Mouse (Mus musculus) liver, embryonic 12.5 days (tissue): ENCODE measurements at regions not wholly inside any gene's neighbourhood (a gene's known extent, or its start where the extent isn't known, plus 50 kb on each side); places are given as distances from the start of the nearest gene placed in this dataset.

Experiments
- ATAC-seq: fragments of 200-750 bp; cut with Nextera tagmentation; 2 replicates; pipeline ENCODE4 v1.8.0; 2017; ENCODE audit warnings: moderate number of reproducible peaks, mild to moderate bottlenecking, moderate library complexity
- H3K27ac ChIP-seq: fragments of 300-500 bp; sonication (generic); 2 replicates; pipeline ENCODE4 v1.5.1; 2016; ENCODE audit warnings: mild to moderate bottlenecking
- H3K27me3 ChIP-seq: fragments of 300-500 bp; sonication (generic); replicated peaks from 2 replicates; pipeline ENCODE4 v1.6.1; 2016; ENCODE audit warnings: mild to moderate bottlenecking, moderate library complexity
- H3K36me3 ChIP-seq: fragments of 300-500 bp; sonication (generic); 2 replicates; pipeline ENCODE4 v1.6.1; 2016; ENCODE audit warnings: mild to moderate bottlenecking, moderate library complexity
- H3K4me1 ChIP-seq: fragments of 300-500 bp; sonication (generic); 2 replicates; pipeline ENCODE4 v1.6.1; 2016
- H3K4me2 ChIP-seq: fragments of 300-500 bp; sonication (generic); 2 replicates; pipeline ENCODE4 v1.6.1; 2016; ENCODE audit warnings: mild to moderate bottlenecking, moderate library complexity
- H3K4me3 ChIP-seq: fragments of 300-500 bp; sonication (generic); 2 replicates; pipeline ENCODE4 v1.5.1; 2016; ENCODE audit warnings: mild to moderate bottlenecking, moderate library complexity
- H3K9ac ChIP-seq: fragments of 300-500 bp; sonication (generic); 2 replicates; pipeline ENCODE4 v1.6.1; 2016; ENCODE audit warnings: mild to moderate bottlenecking, moderate library complexity
- H3K9me3 ChIP-seq: fragments of 300-500 bp; sonication (generic); replicated peaks from 2 replicates; pipeline ENCODE4 v1.6.1; 2016; ENCODE audit warnings: mild to moderate bottlenecking, moderate library complexity
- WGBS: fragments of 180-500 bp; shearing (Covaris S2); methylation state at CpG from one replicate; pipeline ENCODE4 v1.1.7; 2016; ENCODE audit not compliant: insufficient replicate concordance; 5-methylcytosine and 5-hydroxymethylcytosine counted together

DNA sequence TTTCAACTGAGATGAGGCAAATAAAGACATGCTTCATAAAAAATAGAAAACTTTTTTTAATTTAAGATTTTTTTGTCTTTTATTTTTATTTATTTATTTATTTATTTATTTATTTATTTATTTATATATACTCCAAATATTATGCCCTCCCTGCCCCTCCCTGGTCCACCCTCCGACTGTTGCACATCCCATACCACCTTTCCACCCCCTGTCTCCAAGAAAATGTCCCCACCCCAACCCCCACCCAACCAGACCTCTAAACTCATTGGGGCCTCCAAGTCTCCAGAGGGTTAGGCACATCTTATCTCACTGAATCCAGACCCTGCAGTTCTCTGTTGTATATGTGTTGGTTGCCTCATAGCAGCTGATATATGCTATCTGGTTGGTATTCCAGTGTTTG, 821.2 kb upstream of the Cdh7 start:
- H3K27ac ChIP-seq = no peak overlapping the region
- no peaks in the 10 kb centered on the region for H3K27me3 ChIP-seq
- H3K4me1 ChIP-seq = no peaks in the 10 kb centered on the region
- H3K4me3 ChIP-seq = no peak overlapping the region
- ATAC-seq = peak; percentile 37; the same call in 1 of the 2 replicates
- 56% methylated on average over 1 of the region's 1 CpGs for WGBS
- H3K9ac ChIP-seq = no peak overlapping the region
- no peaks in the 10 kb centered on the region for H3K9me3 ChIP-seq
- H3K4me2 ChIP-seq = no peak overlapping the region
- H3K36me3 ChIP-seq = no peaks in the 10 kb centered on the region

DNA sequence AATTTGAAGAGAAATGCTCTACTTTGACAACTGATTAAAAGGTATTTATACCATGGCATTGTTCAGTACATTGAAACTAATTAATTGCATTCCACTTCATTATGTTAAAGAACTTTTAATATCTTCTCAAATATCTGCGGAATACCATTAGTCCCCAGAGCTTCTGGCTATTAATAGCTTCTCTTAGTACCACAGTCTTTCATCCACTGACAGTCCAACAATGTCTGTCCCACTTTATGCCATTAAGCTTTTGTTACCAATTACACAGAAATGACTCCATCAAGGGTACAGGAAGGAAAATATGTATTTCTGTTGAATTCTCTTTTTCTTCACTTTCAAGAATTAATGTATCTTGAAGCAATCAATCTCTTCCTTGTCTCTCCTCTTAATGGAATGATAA, 811.4 kb upstream of the Cdh7 start:
- H3K4me3 ChIP-seq = no peak overlapping the region
- 63% methylated on average over 1 of the region's 1 CpGs for WGBS

DNA sequence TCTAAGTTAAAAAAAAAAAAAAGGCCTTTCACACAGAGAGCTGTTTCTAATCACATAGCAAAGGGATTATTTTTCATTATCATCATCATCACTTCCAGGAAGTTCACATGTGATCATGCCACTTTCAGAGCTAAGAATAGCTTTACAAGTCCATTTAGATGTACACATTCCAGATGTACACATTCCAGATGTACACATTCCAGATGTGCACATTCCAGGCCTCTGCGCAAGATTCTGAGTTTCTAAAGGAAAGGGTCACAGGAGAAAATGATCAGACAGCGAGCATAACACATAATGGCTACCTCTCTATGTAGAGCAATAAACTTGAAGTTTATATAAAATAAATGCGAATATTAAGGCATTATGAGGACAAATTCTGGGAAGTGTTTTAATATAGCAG, 795.7 kb upstream of the Cdh7 start:
- Histone ChIP-seq H3K4me2 (no peak overlapping the region), H3K27me3 (no peaks in the 10 kb centered on the region), H3K4me3 (no peak overlapping the region), H3K4me1 (no peaks in the 10 kb centered on the region), H3K9ac (no peak overlapping the region), H3K36me3 (no peaks in the 10 kb centered on the region), H3K9me3 (no peaks in the 10 kb centered on the region), H3K27ac (no peak overlapping the region)
- WGBS = 72% methylated on average over 3 of the region's 3 CpGs
- ATAC-seq = no peak

More for the DNA sequence above, 811.4 kb upstream of the Cdh7 start:
- no peaks in the 10 kb centered on the region for H3K36me3 ChIP-seq
- H3K27me3 ChIP-seq = no peaks in the 10 kb centered on the region
- H3K9ac ChIP-seq = no peak overlapping the region
- H3K27ac ChIP-seq = no peak overlapping the region
- no peaks in the 10 kb centered on the region for H3K4me1 ChIP-seq
- no peak for ATAC-seq
- no peak overlapping the region for H3K4me2 ChIP-seq
- H3K9me3 ChIP-seq = no peaks in the 10 kb centered on the region

DNA sequence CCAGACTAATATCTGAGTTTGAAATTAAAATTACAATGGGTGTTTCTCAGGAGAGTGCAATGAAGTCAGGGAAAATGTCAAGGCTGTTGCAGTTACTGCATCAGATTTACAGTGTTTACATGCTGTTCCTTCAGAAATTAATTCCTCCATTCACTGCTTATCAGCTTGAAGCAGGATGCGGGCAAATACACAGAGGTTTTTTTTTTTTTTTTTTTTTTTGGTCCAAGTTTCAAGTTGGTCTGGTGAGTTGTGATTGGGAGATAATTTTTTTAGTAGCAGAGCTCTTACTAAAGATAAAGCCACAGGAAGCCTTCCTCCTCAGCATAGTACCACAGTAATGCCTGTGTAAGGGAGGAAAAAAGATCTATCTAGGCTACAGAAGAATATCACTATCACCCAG, 762.1 kb upstream of the Cdh7 start:
- WGBS = 79% methylated on average over 1 of the region's 1 CpGs
- Histone ChIP-seq H3K9ac (no peak overlapping the region), H3K36me3 (no peaks in the 10 kb centered on the region), H3K9me3 (no peaks in the 10 kb centered on the region), H3K4me3 (no peak overlapping the region), H3K27ac (no peak overlapping the region), H3K27me3 (no peaks in the 10 kb centered on the region), H3K4me1 (no peaks in the 10 kb centered on the region), H3K4me2 (no peak overlapping the region)
- ATAC-seq = no peak

DNA sequence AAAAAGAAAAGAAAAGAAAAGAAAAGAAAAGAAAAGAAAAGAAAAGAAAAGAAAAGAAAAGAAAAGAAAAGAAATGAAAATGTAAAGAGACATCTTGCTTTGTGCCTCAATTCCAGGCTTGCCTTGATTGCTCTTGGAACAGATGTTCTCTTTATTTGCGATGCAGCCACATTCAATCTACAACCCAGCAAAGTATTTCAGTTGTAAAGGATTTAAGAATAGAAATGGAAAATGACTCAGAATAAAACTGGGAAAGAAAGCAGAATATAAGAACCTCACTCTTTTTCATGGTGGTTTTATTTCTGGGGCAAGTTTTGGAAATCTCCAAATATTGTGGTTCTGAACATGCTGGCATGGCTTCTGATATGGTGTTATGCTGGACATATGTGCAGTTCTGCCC, 758.7 kb upstream of the Cdh7 start:
- Histone ChIP-seq H3K4me1 (no peaks in the 10 kb centered on the region), H3K9me3 (no peaks in the 10 kb centered on the region), H3K27me3 (no peaks in the 10 kb centered on the region), H3K36me3 (no peaks in the 10 kb centered on the region), H3K9ac (no peak overlapping the region), H3K27ac (no peak overlapping the region), H3K4me2 (no peak overlapping the region), H3K4me3 (no peak overlapping the region)
- 81% methylated on average over 1 of the region's 1 CpGs for WGBS
- ATAC-seq = no peak
